Mouse (Mus musculus) spleen, adult 12 weeks (tissue): ENCODE results near the gene Arhgef25.
A peak's percentile ranks its signal among the peaks of the same experiment; 100 is the strongest.

Experiments
- DNase-seq: peaks from one replicate; pipeline ENCODE4 v3.0.0; 2022; ENCODE audit warnings: low spot score

The Arhgef25 gene

DNA sequence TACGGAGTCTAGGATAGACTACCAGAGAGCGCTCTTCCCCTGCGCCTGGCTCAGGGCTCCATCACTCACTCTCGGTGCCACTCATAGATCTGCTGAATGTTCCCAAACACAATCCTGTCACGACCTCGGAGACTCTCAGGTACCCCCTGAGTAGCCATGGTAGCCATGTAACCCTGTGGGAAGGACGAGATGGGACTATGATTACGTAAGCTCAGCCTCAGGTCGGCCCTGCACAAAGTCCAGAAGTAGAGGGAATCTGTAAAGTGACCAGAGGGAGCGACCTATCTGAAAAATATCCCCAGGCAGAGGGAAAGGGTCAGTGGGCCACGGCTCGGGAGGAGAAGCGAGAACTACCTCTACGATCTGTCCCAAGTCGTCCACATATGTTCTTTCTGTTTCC lies 4.4 kb downstream of the Arhgef25 start:
- DNase-seq: no peak

DNA sequence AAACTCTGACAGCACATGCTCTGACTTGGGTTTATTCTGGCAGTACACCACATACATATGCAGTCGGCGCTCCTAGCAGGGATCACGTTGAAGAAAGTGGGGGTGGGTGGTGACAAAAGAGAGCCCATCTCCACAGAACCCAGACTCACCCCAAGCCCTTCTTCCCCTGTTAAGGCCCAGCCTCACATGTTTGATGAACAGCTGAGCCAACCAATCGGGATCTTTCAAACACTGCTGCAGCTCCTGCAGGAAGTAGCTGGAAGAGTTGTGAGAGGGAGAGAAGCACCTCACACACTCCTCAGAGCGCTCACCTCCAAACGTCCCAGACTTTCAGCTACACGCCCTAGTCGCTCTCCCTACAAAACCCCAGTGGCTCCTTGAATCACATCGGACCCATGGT lies 4.8 kb downstream of the Arhgef25 start:
- no peak for DNase-seq

- DNase-seq: no peak
These were observed 6.1 kb downstream of the Arhgef25 start for GRCm38 (mm10) chr10:127183759-127184158.

DNA sequence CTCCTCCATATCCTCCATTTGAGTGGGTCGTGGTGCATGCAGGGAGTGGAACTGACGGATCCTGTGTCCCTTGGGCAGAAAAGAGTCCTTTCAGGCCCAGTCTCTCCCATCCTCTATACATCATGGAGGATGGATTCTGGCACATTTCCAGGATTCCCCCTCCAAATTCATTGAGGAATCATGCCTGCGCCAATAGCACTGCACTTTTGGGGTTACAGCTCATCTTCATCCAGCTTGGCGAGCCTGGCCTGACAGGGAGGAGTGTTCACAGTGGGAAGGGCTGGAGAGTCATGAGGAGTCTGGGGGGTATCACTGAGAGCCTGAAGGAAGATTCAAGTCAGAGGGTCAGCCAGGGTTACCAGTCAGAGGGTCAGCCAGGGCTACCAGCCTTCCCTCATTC lies 7.3 kb downstream of the Arhgef25 start:
- DNase-seq: no peak

GRCm38 (mm10) chr10:127181566-127181965 lies 8.3 kb downstream of the Arhgef25 start:
- no peak for DNase-seq

DNA sequence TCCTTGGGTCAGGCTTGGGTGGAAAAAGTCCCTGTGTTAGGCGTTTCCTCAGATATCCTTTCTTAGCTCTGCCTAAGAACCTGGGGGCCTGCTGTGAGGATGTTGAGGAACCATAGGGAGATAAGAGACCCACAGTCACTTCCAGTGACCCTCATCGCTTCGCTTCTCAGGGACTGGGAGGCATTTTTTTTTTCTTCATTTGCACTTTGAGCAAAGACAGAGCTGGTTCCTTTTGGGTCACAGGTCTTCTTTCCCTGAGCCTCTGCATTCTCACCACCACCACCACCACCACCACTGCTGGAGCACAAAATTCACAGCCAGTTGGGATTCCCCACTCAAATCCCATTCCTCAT lies 9.2 kb downstream of the Arhgef25 start:
- DNase-seq: no peak

GRCm38 (mm10) chr10:127179871-127180694 lies 9.8 kb downstream of the Arhgef25 start, which contains the start of gene Slc26a10:
Gene Slc26a10, minus strand, starts transcription at chr10:127180645.
- DNase-seq: no peak

GRCm38 (mm10) chr10:127178286-127179027 lies 11.4 kb downstream of the Arhgef25 start:
- DNase-seq: no peak

DNA sequence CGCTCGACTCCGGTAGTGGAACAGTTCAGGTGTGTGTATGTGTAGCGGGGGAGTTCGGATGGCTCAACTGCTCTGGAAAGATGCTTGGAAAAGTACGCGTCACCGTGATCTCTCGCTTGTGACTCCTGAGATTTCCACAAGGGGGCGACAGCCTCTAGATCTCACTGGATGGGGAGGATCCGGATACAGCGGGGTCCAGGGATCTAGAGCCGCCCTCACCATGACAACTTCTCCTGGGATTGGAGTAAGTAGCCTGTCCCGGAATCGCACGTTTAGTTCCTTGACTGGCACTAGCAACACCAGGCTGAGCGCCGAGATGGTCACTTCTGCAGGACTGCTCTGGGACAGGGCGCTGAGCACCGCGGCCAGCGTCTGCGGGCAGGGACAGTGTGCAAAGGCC lies 12.2 kb downstream of the Arhgef25 start:
- DNase-seq: peak; percentile 66

GRCm38 (mm10) chr10:127177235-127177634 lies 12.6 kb downstream of the Arhgef25 start:
- DNase-seq: no peak

DNA sequence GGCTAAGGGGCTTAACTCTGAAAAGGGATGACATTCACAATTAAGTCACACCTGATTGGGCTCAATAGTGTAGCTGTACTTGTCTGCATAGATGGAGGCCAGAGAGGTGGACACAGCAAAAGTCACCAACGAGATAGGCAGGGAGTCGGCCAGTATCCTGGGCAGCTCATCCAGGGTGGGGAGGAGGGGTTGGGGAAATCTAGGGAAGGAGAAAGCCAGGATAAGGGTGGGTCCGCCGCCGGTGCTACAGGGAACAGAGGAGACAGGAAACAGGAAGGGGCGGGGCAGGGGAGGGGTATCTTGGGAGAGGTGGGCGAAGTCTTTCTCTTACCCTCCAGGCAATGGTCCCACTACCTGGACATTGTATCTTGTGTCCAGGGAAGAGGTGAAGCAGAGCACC lies 13.1 kb downstream of the Arhgef25 start:
- no peak for DNase-seq

- no peak for DNase-seq
These were observed 13.7 kb downstream of the Arhgef25 start for GRCm38 (mm10) chr10:127176228-127176627.

GRCm38 (mm10) chr10:127174170-127174569 lies 15.7 kb downstream of the Arhgef25 start:
- DNase-seq: no peak

GRCm38 (mm10) chr10:127173148-127174065 lies 16.5 kb downstream of the Arhgef25 start:
- DNase-seq: no peak

DNA sequence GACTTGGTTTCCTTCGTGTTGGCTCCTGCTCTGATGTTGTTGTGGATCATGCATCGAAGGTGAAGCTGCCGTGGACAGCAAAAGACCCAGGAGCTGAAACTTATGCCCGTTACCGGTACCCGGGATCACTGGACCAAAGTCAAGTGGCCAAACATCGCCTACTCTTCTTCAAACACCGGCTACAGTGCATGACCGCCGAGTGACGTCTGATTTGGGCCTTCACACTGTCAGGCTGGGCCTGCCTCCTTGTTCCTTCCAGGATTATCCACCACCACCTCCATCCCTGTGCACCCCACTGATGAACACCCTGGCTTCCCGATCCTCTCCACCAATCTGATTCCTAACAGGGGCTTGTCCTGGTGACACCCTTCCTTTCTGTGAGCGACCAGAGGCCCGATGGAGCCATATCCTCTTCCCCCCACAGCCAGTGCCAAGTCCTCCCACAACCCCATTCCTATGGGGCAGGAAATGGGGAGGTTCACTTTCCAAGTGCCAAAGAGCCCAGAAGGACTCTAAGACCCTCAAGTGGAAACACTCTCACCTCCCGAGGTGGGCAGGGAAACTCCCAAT lies 18.2 kb downstream of the Arhgef25 start:
- no peak for DNase-seq

GRCm38 (mm10) chr10:127170837-127171272 lies 19.0 kb downstream of the Arhgef25 start:
- DNase-seq: peak; percentile 78

- no peak for DNase-seq
These were observed 19.9 kb downstream of the Arhgef25 start for GRCm38 (mm10) chr10:127170002-127170401.

GRCm38 (mm10) chr10:127167614-127168192 lies 22.2 kb downstream of the Arhgef25 start:
- no peak for DNase-seq

GRCm38 (mm10) chr10:127166771-127167613 lies 22.9 kb downstream of the Arhgef25 start:
- no peak for DNase-seq

- DNase-seq: no peak
These were observed 23.5 kb downstream of the Arhgef25 start for GRCm38 (mm10) chr10:127166404-127166715.
